Mouse (Mus musculus) leukemia stem cell, adult 10-12 weeks (primary cell): Measurements from ENCODE around the gene Tbccd1. TPM values are rescaled to one million over a fixed set of nuclear protein-coding genes. Genes with fewer than 3 reads are reported as not detected.

Experiments
- polyA plus RNA-seq: library from polyadenylated mRNA; stranded (reverse); fragments of >175 nt; gene quantifications from 2 replicates; pipeline ENCODE4 v1.2.3, GENCODE M21; 2012; ENCODE audit warnings: low replicate concordance

Tbccd1 gene
- 2.9 and 9.6 TPM in 2 replicates for polyA plus RNA-seq

DNA sequence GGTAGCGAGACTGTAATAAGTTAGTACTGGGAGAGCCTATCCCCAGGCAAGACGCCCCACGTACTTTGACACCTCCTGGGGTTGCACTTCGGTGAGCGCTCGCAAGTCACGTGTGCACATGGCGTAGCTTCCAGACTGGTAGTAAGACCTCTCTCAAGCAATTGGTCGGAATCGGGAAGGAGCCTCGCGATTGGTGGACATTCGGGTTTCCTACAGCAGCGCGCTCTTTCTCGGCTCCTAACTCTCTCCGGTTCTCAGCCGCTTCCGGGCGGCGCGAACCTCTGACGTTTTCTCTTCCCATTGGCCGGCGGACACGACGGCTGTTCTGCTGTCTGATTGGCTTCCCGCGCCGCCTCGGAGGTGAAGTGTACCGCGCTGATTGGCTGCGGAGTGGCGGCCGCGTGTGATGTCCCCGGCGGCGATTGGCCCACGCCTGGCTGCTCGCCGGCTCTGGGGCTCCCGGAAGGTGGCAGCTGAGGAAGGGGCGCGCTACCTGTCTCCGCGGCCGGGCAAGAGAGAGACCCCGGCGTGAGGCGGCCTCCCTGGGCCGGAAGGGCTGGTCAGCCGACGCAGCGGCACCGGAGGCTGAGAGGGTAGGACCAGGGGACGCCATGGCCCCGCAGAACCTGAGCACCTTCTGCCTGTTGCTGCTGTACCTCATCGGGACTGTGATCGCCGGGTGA, at the start of gene Tbccd1, which contains the start of gene Dnajb11:
TSS of gene Tbccd1 (minus strand) at position 239 of the 683 bp plus-strand sequence.
TSS of gene Dnajb11 (plus strand) at position 415 of the 683 bp plus-strand sequence.

GRCm38 (mm10) chr16:22890683-22891510, 33.4 kb upstream of the Tbccd1 start, which contains the start of gene Ahsg:
Ahsg (plus strand) TSS chr16:22891277.

GRCm38 (mm10) chr16:22811477-22811876, 46.0 kb downstream of the Tbccd1 start, which contains the start of gene Crygs:
Crygs (minus strand) TSS chr16:22811577.

Other genes starting within 250 kb of the Tbccd1 start
- gene Dgkg, start 200.4 kb downstream of the Tbccd1 start, polyA plus RNA-seq, result 0.17 and 0.18 TPM in 2 replicates
- gene Crygs, start 46.1 kb downstream of the Tbccd1 start, polyA plus RNA-seq, result not detected in 2 replicates
- gene Dnajb11, start 176 bp upstream of the Tbccd1 start, polyA plus RNA-seq, result 35.7 and 61.5 TPM in 2 replicates
- gene Ahsg, start 33.6 kb upstream of the Tbccd1 start, polyA plus RNA-seq, result not detected in 2 replicates
- not detected in 2 replicates for gene Fetub, start 60.7 kb upstream of the Tbccd1 start, polyA plus RNA-seq
- not detected in 2 replicates for gene Hrg, start 93.4 kb upstream of the Tbccd1 start, polyA plus RNA-seq
- gene Kng2, start 171.8 kb upstream of the Tbccd1 start, polyA plus RNA-seq, result not detected in 2 replicates
- not detected in 2 replicates for gene Kng1, start 200.2 kb upstream of the Tbccd1 start, polyA plus RNA-seq
- gene Eif4a2, start 249.8 kb upstream of the Tbccd1 start, polyA plus RNA-seq, result 1.2 and 11.1 TPM in 2 replicates